Mouse (Mus musculus): Measurements from ENCODE around the gene Spata5.
A peak's percentile ranks its signal among the peaks of the same experiment; 100 is the strongest.

Gene Spata5

GRCm38 (mm10) chr3:37419458-37419991 is at the start of gene Spata5:
Gene Spata5 (plus strand): TSS chr3:37419896.
- peak; percentile 100 for DNase-seq (ENCODE audit: low spot score)

GRCm38 (mm10) chr3:37370407-37370806 is 49.3 kb upstream of the Spata5 start:
- DNase-seq (ENCODE audit: low spot score) = no peak

GRCm38 (mm10) chr3:37373712-37374111 is 46.0 kb upstream of the Spata5 start:
- DNase-seq (ENCODE audit: low spot score) = no peak

- peak; percentile 4 for DNase-seq (ENCODE audit: low spot score)
Observed at GRCm38 (mm10) chr3:37377926-37378325, 41.8 kb upstream of the Spata5 start.

GRCm38 (mm10) chr3:37378412-37378811 is 41.3 kb upstream of the Spata5 start:
- DNase-seq (ENCODE audit: low spot score) = no peak

- peak; percentile 10 for DNase-seq (ENCODE audit: low spot score)
Observed at GRCm38 (mm10) chr3:37379201-37379600, 40.5 kb upstream of the Spata5 start.

- DNase-seq (ENCODE audit: low spot score) = no peak
Observed at GRCm38 (mm10) chr3:37379930-37380881, 39.5 kb upstream of the Spata5 start.

GRCm38 (mm10) chr3:37381457-37381856 is 38.2 kb upstream of the Spata5 start:
- DNase-seq (ENCODE audit: low spot score) = no peak

- DNase-seq (ENCODE audit: low spot score) = peak; percentile 13
Observed at GRCm38 (mm10) chr3:37383096-37383765, 36.5 kb upstream of the Spata5 start.

GRCm38 (mm10) chr3:37387310-37387709 is 32.4 kb upstream of the Spata5 start:
- DNase-seq (ENCODE audit: low spot score) = no peak

- no peak for DNase-seq (ENCODE audit: low spot score)
Observed at GRCm38 (mm10) chr3:37396930-37397608, 22.6 kb upstream of the Spata5 start.

- DNase-seq (ENCODE audit: low spot score) = no peak
Observed at GRCm38 (mm10) chr3:37397646-37398045, 22.1 kb upstream of the Spata5 start.

GRCm38 (mm10) chr3:37398661-37399395 is 20.9 kb upstream of the Spata5 start:
- no peak for DNase-seq (ENCODE audit: low spot score)

GRCm38 (mm10) chr3:37401729-37402610 is 17.7 kb upstream of the Spata5 start:
- no peak for DNase-seq (ENCODE audit: low spot score)

GRCm38 (mm10) chr3:37407598-37407997 is 12.1 kb upstream of the Spata5 start:
- no peak for DNase-seq (ENCODE audit: low spot score)

- DNase-seq (ENCODE audit: low spot score) = no peak
Observed at GRCm38 (mm10) chr3:37413446-37413845, 6.2 kb upstream of the Spata5 start.

- peak; percentile 92 for DNase-seq (ENCODE audit: low spot score)
Observed at GRCm38 (mm10) chr3:37414413-37414960, 5.2 kb upstream of the Spata5 start.

GRCm38 (mm10) chr3:37418341-37418740 is 1.4 kb upstream of the Spata5 start:
- DNase-seq (ENCODE audit: low spot score) = no peak

- DNase-seq (ENCODE audit: low spot score) = no peak
Observed at GRCm38 (mm10) chr3:37418961-37419457, 687 bp upstream of the Spata5 start.

- peak; percentile 94 for DNase-seq (ENCODE audit: low spot score)
Observed at GRCm38 (mm10) chr3:37420072-37420471, 376 bp downstream of the Spata5 start, which contains the start of gene Nudt6. Gene Nudt6 (minus strand): TSS chr3:37420211.

Measured in embryo, embryonic 10.5 days (tissue).